Mouse (Mus musculus) testis, adult 2 months (tissue): Measurements from ENCODE around the gene Ccdc141. TPM values are rescaled to one million over a fixed set of nuclear protein-coding genes. Genes with fewer than 3 reads are reported as not detected.
"Not testable (repeated sequence)": the region's sequence is repeated elsewhere in the genome, so short reads cannot be mapped to it uniquely, and the experiment has no call there.

Experiments used
- H3K27ac ChIP-seq: fragments of 200-500 bp; 2 replicates; pipeline ENCODE4 v1.5.1; 2012; ENCODE audit warnings: low read depth, low read length; ENCODE audit not compliant: control insufficient read depth, insufficient read depth
- H3K27me3 ChIP-seq: fragments of 200-500 bp; 2 replicates; pipeline ENCODE4 v1.6.1; 2012; ENCODE audit warnings: mild to moderate bottlenecking, low read length, moderate library complexity; ENCODE audit not compliant: control insufficient read depth, insufficient read depth
- H3K36me3 ChIP-seq: fragments of 200-500 bp; 2 replicates; pipeline ENCODE4 v1.6.1; 2012; ENCODE audit warnings: mild to moderate bottlenecking, low read length; ENCODE audit not compliant: control insufficient read depth, insufficient read depth
- H3K4me1 ChIP-seq: fragments of 200-500 bp; 2 replicates; pipeline ENCODE4 v1.6.1; 2012; ENCODE audit warnings: low read length; ENCODE audit not compliant: control insufficient read depth, insufficient read depth
- H3K4me3 ChIP-seq: fragments of 200-500 bp; 2 replicates; pipeline ENCODE4 v1.5.1; 2012; ENCODE audit warnings: low read depth, mild to moderate bottlenecking, low read length, moderate library complexity, mixed read lengths; ENCODE audit not compliant: control insufficient read depth
- CTCF ChIP-seq: fragments of 200-500 bp; IDR thresholded peaks from 2 replicates; pipeline ENCODE4 v1.5.1; 2012; ENCODE audit warnings: low read depth, mild to moderate bottlenecking, inconsistent platforms, low read length, moderate library complexity; ENCODE audit not compliant: control insufficient read depth, insufficient read depth, insufficient replicate concordance
- POLR2A ChIP-seq: fragments of 200-500 bp; IDR thresholded peaks from 2 replicates; pipeline ENCODE4 v1.6.1; 2012; ENCODE audit warnings: low read depth, mild to moderate bottlenecking, inconsistent platforms, low read length, moderate library complexity; ENCODE audit not compliant: control insufficient read depth
- polyA plus RNA-seq: library from polyadenylated mRNA; depleted of rRNA; stranded (reverse); fragments of >200 nt; gene quantifications from 2 replicates; pipeline ENCODE4 v1.2.3, GENCODE M21; 2012

The Ccdc141 gene
- polyA plus RNA-seq, 1 experiment: 1.2 TPM

- TF ChIP-seq CTCF (no peak), POLR2A (no peak)
- H3K27me3 ChIP-seq: no peaks in the 10 kb centered on the region
- no peaks in the 10 kb centered on the region for H3K4me1 ChIP-seq
- no peaks in the 10 kb centered on the region for H3K36me3 ChIP-seq
- H3K27ac ChIP-seq: no peak overlapping the region
- H3K4me3 ChIP-seq: no peak overlapping the region
These were observed 149.8 kb downstream of the Ccdc141 start for GRCm38 (mm10) chr2:77020649-77021048.

- Histone ChIP-seq H3K36me3 (no peaks in the 10 kb centered on the region), H3K27ac (no peak overlapping the region), H3K27me3 (no peaks in the 10 kb centered on the region), H3K4me3 (no peak overlapping the region), H3K4me1 (no peaks in the 10 kb centered on the region)
- TF ChIP-seq POLR2A: no peak
- TF ChIP-seq CTCF: no peak
These were observed 152.7 kb downstream of the Ccdc141 start for GRCm38 (mm10) chr2:77017735-77018134.

GRCm38 (mm10) chr2:77013449-77013848, 157.0 kb downstream of the Ccdc141 start:
- H3K27ac ChIP-seq, H3K36me3 ChIP-seq, H3K27me3 ChIP-seq, H3K4me3 ChIP-seq, H3K4me1 ChIP-seq: not testable (repeated sequence)

- H3K4me1 ChIP-seq: no peaks in the 10 kb centered on the region
- H3K27me3 ChIP-seq: no peaks in the 10 kb centered on the region
- no peak overlapping the region for H3K27ac ChIP-seq
- no peak overlapping the region for H3K4me3 ChIP-seq
- no peaks in the 10 kb centered on the region for H3K36me3 ChIP-seq
- TF ChIP-seq CTCF: no peak
- no peak for TF ChIP-seq POLR2A
These were observed 158.5 kb downstream of the Ccdc141 start for GRCm38 (mm10) chr2:77011981-77012380.

- H3K27ac ChIP-seq: no peak overlapping the region
- H3K27me3 ChIP-seq: no peaks in the 10 kb centered on the region
- no peaks in the 10 kb centered on the region for H3K4me1 ChIP-seq
- no peak for TF ChIP-seq CTCF
- no peak for TF ChIP-seq POLR2A
- H3K36me3 ChIP-seq: no peaks in the 10 kb centered on the region
- no peak overlapping the region for H3K4me3 ChIP-seq
These were observed 163.4 kb downstream of the Ccdc141 start for GRCm38 (mm10) chr2:77007015-77007414.

- Histone ChIP-seq H3K27me3 (no peaks in the 10 kb centered on the region), H3K4me1 (no peaks in the 10 kb centered on the region), H3K4me3 (no peak overlapping the region), H3K27ac (no peak overlapping the region), H3K36me3 (no peaks in the 10 kb centered on the region)
- no peak for TF ChIP-seq CTCF
These were observed 167.3 kb downstream of the Ccdc141 start for GRCm38 (mm10) chr2:77003148-77003547.

GRCm38 (mm10) chr2:76998351-76998750, 172.1 kb downstream of the Ccdc141 start:
- H3K4me3 ChIP-seq: no peak overlapping the region
- TF ChIP-seq POLR2A: no peak
- no peak for TF ChIP-seq CTCF
- H3K4me1 ChIP-seq: no peaks in the 10 kb centered on the region
- no peaks in the 10 kb centered on the region for H3K36me3 ChIP-seq
- no peak overlapping the region for H3K27ac ChIP-seq
- no peaks in the 10 kb centered on the region for H3K27me3 ChIP-seq

GRCm38 (mm10) chr2:76992493-76993201, 177.8 kb downstream of the Ccdc141 start:
- no peak for TF ChIP-seq POLR2A
- TF ChIP-seq CTCF: no peak

More at GRCm38 (mm10) chr2:76992493-76993201, 177.8 kb downstream of the Ccdc141 start:
- H3K4me1 ChIP-seq: no peaks in the 10 kb centered on the region
- H3K36me3 ChIP-seq: no peaks in the 10 kb centered on the region
- H3K4me3 ChIP-seq: no peak overlapping the region
- H3K27me3 ChIP-seq: no peaks in the 10 kb centered on the region
- no peak overlapping the region for H3K27ac ChIP-seq
